Mouse (Mus musculus) T-cell, adult 2 months (primary cell): ENCODE measurements at regions not wholly inside any gene's neighbourhood (a gene's known extent, or its start where the extent isn't known, plus 50 kb on each side); places are given as distances from the start of the nearest gene placed in this dataset.

Experiments used
- DNase-seq: peaks from one replicate; pipeline ENCODE4 v3.0.0; 2022; ENCODE audit warnings: low spot score

DNA sequence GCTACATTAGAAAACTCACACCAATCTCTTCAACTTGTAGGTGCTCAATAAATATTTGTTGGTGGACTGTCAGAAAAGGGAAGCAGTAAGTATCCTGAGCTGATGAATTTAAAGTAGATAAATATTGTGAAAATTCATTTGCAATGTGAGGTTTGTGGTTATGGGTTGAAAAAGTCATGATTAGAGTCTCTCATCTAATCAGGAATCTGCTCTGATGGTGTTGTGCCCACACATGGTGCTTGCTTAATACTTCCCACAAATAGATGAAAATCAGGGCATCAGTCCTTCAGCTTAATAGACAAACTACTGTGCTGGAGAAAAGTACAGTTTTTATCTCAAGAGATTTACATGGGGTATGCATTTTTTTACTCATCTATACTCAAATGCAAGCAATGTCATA is 59.9 kb downstream of the S1pr1 start:
- DNase-seq = no peak

DNA sequence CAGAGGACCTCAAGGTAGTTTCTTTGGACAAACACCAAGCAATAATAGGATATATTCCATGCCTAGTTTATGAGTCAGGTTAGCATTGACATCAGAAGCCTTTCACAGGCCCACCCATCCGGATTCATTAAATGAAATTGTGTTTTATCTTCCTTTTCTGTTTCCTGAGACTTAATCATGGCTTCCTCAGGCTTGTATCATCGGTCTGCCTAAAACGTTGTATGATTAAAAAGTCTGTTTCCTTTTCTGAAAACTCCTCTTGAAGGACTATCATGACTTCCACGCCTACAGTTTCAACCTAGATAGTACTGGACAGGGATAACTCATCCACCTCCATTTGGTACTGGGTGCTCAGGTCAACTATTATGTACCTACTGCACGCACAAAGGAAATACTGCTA is 62.6 kb downstream of the S1pr1 start:
- no peak for DNase-seq

DNA sequence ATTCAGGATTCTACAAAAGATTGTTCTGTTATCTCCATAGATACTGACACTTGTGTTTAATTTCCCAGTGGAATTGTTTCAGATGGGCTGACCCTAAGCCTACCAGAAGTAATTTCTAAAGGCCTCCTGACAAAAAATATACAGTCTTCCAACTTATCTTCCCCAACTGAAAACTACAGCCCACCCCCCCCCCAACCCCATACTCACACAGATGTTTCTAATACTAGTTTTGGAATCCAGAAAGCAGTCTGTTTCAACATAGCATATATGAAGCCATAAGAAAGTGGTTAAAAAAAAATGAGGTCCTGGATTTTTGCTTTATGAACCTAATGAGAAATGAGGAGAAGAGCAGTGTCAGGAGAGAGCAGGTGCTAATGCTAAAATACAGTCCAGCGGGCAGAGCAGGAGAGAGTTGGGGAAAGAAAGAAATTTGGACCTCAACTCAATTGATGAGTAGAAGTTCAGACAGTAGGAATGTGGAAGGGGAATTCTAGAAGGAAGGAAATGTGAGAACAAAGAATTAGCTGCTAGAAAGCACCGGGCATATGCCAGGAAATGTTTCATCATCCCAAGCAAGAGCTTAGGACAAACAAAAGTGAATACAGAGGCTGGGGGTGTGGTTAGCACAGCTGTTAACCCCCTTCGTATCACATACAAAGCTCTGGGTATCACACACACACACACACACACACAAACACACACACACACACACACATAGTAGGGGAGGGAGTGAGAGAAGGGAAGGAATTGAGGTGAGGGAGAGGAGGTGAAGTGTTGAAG is 65.3 kb downstream of the S1pr1 start:
- DNase-seq = no peak

DNA sequence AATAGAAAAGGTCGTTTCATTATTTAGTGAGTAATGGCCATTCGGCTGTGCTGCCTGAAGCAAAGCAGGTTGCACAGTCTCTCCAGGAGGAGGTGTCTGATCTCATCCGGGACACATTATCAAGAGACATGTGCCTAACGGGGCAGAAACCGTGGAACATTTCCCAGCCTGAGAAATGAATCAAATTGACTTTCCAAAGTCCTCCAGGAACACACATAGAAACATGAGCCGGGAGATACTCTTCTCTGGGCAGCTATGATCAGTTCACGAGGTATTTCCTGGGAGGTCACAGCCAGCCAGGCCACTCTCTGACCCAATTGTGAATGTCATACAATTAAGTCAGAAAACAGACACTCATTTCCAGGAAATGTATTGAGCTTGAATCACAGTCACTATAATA is 67.9 kb downstream of the S1pr1 start:
- no peak for DNase-seq

DNA sequence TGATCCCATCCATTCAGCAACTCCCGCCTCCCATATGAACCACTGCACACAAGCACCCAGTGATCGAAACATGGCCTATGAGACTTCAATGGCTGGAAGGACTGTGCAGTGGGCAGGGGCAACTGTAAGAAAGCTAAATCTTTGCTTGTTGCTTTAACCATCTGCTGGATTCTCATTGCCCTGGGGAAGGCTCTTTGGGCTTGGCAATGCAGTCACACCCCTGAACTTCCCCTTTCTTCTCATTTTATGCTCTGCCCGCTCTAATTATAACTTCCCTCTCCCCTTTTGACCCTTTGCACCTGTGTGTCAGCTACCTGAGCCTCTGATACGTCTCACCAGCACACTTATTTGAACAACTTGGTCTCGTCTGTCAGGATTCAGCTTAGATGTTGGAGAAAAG is 70.6 kb downstream of the S1pr1 start:
- no peak for DNase-seq

DNA sequence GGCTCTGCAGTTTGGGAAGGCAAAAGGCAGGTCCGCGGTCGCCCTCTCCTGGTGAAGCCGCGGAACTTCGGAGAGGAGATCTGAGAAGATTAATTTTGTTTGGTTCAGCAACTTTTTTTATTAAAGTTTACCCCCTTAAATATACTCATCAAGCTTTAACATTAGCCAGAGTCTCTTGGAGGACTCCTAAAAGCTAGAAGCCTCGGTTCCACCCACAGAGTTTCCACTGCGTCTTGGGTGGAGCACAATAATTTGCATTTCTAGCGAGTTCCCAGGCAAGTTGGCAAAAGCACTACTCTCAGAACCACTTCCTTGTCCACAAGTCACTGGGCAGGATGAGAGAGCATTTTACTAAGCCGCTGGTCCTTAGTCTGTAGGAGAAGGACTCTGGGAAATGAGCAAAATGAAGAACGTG is 72.0 kb downstream of the S1pr1 start:
- DNase-seq = peak; percentile 82

DNA sequence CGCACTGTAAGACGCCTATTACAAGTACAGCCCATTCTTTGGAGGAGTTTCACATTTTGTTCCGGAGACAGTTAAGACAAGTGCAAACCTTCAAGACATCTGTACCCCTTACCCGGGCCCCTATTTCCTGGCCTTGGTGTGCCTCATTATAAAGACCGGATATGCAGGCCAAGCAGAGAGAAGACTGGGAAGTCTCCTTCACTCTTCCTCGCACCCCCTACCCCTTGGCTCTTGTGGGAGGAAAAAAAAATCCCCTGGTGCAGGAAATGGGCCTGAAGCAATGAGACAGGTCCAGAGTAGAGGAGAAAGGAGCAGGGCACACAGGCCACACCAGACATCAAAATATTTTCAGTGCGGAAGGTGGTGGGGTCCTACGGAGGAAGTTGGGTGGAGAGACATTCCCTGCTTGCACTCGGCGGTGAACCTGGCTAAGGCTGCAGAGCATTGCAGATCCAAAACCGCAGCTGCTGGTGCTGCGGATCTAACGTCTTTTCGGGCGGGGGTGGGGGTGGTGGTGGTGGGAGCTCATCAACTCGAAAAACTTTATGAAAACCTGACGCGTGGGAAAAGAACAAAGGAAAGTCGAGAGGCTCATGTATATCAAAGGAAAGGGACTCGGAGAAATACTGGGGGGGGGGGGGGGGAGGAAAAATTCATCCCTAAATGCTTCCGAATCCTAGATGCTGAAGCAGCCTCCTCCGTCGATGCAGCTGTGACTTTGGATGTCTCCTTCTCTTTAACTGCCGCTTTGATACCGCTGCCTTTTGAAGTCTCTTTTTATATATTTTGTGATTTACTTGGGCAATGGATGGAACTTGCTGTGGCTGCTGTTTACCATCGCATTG is 72.6 kb downstream of the S1pr1 start:
- peak; percentile 37 for DNase-seq

DNA sequence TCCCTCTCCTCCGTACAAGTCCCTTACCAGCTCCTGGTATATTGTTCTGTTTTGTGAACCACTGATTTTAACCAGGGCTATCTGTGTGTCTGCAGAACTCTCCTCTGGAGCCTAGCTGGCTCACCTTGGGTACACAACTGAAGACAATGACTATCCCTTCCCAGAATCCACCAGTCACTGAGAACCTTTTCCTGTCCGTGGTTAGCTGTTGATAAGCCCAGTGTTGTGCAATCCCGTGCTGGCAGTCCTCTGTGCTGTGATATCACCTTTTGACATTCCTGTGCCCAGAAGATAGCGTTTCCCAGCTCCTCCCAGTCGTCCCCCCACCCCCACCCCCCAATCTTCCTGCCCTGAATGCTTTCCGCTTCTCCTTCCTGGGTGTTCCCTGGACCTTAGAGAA is 73.5 kb downstream of the S1pr1 start:
- no peak for DNase-seq

DNA sequence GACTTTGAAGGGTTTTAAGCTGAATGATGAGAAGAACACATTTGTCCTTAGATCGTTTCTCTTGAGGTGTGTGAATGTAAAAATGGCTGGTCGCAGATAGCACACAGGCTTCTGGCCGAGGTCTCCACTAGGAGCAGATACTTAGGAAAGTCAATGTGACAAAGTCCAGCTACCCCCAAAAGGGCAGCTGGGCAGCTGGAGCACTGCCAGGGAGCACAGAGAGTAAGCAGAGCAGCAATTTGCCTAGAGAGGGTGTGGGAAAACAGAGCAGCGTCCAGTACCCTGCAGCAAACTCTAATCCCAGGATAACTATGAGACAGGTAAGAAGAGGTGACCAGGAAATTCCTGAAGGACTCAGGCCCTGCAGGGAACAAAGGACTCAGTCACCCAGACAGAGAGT is 79.4 kb downstream of the S1pr1 start:
- DNase-seq = no peak

DNA sequence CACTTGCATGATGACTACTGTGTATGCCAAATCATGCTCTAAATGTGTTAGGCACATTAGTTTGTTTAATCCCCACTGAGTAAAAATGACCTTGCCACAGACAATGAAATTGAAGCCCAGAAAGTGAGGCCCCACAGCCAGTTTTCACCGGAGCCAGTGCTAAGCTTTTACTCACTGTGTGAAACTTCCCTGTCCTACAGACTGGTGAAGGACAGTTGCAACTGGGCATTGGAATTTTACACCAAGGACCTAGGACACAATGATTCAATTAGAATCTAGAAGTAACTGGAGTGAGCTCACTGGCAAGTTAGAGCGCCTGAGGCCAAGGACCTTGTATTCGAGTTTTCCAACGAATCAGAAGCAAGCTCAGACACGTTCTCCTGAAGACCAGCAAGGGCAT is 79.8 kb downstream of the S1pr1 start:
- DNase-seq = no peak

DNA sequence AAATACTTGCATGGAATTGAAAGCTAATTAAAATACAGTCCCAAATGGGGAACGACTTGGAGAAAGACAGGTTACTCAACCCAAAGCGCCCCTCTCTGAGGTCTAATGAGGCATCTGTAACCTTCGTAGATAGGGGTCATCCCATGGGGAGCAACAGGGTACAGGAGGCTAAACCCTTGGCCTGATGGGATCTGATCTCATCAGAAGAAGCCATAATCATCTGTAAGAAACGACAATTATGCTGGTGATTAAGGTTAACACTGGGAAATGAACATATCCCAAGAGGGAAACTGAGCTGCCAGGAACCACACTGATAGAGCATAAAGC is 82.5 kb downstream of the S1pr1 start:
- DNase-seq = no peak

DNA sequence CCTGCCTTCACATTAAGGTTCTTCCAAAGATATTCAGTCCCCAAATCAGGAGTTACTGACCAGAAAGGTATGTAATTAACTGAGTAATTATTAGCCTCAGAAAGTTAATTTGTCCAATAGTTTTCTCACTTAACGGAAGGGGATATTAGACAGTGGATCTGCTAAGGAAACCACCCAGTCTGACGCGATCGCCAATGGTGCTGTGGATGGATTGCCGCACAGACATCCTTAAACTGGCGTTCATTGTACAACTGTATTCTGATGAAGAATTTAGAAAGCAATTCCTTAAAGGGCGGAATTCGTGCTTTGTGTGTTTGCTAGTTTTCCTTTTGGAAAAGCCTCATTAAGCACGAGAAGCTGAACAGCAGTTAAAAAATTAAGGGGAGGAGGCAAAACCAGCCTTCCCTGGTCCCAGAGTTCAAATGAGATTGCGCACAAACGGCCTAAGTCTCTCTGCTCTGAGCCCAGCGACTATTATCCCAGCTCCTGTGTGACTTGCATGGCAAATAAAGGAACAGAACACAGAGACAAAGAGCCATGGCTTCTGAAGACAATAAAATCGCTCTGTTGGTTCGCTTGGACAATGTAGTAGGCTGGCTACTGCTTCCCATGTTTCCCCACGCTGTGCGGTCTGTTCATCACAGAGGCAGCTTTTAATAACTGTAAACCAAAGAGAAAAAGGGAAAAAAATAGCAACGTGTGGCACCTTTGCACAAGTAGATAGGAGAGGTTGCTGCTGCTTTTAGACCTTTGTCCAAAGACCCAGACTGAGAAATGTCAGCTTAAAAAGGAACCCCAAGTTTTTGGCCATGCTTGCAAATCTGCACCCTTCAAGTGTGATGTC is 83.1 kb downstream of the S1pr1 start:
- DNase-seq = no peak

DNA sequence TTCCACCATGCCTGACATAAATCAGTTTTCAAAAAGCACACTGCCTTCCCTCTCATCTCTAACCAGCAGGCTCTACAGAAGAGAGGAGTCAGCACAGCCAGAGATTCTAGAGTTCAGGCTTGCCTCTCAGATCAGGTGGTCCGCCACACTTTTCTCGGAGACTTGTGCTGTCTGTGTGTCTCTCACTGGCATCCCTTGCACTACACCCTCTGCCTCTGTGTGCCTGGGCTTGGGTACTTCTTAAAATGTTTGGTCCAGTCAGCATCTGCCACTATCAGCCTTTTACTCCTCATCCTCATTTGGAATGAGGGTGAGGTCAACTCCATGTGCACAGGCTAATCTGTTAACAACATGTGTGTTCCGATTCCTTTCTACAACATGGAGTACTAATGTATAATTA is 92.0 kb downstream of the S1pr1 start:
- no peak for DNase-seq

DNA sequence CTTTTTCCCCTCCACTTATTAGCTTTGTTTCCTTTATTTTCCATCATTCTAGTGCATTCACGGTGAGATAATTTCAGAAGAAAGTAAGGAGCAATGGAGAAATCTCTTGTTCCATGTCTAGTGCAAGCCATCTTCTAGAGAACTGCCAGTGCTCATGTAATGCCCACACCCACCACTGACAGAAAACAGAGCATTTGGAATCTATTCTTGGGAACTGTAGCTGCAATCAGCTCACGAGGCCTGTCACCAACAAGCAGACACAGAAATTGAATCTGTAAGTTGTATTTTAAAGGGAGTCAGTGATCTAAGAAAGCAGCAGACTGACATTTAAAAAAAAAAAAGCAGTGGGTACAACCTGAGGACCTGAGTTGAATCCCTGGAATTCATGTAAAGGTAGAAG is 92.6 kb downstream of the S1pr1 start:
- DNase-seq = no peak

DNA sequence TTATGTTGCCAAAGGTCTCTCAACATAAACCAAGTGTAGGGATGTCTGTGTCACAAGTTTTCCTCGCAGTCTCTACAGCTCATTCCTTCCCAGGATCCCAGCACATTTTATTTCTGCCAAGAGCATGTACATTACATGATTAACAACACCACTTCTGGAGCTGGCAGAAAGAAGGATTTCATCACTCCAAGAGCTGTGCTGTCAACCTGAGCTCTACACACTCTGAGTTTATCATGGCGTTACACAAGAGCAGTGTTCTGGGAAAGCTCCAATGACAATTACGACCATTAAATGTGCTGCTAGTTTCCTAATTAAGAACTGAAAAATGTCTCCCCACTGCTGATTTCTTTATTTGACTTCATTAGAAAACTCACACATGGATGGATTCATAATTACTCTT is 94.9 kb downstream of the S1pr1 start:
- no peak for DNase-seq

DNA sequence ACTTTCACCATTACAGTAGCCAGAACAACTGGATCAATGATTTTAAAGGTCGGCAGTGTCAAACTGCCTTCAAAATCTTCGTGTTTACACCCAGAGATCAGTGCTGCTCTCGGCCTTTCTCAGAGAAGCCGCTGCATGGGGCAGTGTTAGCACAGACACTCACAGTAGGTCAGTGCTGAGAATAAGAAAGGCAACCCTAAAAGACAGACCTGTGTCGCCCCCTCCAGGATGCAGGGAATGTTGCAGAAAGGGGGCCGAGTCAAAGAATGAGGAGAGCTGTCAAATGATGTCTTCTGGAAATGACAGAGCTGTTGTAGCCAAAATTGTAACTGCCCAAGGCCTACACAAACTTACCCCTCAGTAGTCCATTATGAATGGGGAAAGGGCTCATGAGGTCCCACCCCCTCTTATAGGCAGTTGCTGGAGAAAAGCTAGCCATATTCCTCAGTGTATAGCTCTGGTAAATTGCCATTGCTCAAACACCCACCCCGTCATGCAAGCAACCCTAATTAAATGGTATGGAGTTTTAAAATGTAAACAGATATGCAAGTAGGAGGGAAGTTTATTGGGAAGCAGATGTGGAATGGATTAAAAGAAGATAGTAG is 98.8 kb downstream of the S1pr1 start:
- peak; percentile 18 for DNase-seq

DNA sequence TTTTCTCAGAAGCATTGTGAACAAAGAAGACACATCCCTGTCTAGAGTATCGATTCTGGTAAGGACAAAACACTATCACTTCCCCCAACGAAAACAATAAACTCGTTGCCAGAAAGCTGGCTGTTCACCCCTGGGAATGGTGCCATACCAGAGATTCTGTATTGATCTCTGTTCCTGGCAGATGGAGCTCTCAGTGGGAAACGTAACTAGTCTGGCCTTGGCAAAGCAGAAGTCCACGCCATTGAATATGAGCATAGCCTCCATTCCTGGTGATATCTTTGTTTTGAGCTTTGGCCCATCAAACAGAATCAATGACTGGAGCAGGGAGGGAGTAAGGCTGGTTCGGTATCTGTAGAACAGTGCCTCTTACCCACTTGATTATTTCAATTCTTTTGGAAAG is 102.0 kb downstream of the S1pr1 start:
- DNase-seq = no peak

DNA sequence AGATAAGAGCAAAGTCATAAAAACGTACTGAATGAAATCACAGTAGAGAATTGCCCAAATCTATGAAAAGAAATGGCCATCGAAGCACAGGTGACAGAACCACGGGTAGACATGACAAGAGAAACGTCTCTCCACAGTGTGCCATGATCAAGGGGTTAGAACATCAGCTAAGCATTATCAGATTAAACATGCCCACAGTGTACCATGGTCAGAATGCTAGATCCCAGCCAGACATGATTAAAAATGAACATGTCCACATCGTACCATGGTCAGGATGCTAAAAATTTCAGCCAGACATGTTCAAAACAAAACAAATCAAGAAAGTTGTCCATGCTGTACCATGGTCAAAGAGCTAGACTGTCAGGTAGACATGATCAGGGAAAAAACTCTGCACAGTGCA is 106.8 kb downstream of the S1pr1 start:
- DNase-seq = no peak

DNA sequence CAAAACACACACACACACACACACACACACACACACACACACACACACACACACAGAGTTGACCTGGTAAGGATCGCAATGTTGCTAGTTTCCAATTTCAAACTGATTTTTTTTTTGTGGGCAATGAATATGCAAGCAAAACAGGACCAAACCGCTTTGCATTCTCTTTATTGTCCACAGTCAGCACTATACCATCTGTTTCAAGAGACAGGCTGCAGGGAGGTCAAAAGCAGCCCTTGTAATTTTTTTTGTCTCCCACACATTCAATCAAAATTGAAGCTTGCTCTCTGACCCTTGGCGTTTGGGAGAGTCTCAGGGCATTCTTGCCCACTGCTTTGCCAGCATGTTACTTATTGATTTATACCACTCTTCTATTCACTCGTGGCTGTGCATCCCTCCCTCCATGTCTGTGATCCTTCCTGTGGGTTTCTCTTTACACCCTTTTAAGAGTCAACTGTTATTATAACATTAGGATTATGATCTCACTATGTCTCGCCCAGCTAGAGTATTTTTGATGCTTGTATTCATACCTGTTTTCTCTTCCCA is 110.1 kb downstream of the S1pr1 start:
- no peak for DNase-seq

DNA sequence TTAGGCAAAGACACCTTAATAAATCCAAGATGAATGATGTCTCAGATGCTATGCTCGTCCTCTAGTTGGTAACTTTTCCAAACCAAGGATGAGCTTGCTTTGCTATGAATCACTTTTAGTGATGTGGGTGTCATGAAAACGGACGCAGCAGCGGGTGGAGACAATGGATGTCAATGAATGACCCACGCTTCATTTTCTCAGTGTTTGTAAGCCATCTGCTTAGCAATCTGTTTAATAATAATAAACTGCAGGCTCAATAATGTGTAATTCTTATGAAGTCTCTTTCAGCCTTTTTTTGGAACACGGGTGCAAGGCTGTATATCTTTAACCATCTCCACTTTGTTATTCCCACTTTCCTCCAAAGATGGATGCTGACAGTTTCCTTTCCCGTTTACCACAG is 110.6 kb downstream of the S1pr1 start:
- no peak for DNase-seq

DNA sequence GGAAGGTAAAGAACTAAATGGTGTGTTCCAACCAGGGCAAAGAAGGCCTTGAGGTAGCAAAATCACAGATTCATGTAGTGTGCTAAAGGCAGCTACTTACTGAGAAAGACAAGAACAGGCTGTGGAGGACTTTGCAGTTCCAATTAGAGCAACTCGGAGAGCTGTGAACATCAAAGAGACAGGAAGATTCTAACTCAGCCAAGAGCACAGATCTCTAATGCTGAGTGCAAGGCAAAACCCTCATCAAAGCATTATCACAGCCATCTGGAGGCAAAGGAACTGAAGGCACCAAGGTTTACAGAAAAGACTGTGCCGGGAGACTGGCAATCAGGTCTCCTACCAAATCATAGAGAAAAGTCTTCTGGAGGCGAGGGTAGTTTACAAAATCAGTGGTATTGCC is 111.1 kb downstream of the S1pr1 start:
- peak; percentile 5 for DNase-seq

DNA sequence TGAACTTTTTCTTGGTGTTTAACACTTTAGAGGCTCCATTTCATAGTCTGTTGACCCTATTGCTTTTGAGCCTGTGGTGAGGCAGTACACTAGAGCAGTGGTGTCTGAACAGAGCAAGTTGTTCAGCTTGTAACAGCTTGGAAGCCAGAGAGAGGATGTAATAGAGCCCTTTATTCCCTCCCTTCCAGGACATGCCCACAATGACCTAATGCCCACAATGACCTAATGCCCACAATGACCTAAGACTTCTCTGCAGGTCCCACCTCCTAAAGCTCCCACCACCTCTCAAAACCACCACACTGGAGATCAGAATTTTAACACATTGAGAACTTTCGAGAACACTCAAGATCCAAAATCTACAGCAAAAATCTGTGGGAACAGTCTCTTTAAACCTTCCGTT is 115.6 kb downstream of the S1pr1 start:
- DNase-seq = no peak
